ENCODE assay signal across 24 mouse cellular contexts in the genomic region with DNA sequence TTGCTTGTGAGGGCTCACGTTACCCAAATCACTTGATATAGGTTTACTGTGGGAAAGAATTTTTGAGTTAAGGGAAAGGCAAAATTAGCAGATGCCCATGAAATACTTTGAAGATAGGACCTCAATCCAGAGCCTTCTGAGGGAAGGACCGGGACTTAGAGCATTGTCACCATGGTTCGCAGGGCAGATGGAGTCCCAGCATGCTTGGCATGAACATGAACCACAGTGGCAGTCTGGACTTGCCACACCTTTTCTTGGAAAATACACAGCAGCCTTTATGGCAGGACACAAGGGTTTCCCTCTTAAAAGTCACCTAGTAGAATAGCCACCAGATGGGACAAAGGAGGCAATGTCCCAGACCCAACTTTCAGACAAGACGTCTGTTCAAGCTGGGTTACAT.
DNase-seq lines count a peak whose midpoint lies in the region; ATAC-seq and TF ChIP-seq lines count a peak whose summit lies in the region.
"Had no signal": no experiment of that assay in that cellular context is flagged by ENCODE, and none has a peak within 500 bp of the region (broad histone marks: within the 10 kb centered on the region; RNA-seq: fewer than 3 reads in every experiment).

No protein-coding gene starts in this region.

- TF ChIP-seq CTCF in hindbrain, postnatal 0 days (IDR thresholded peaks at IDR 0.05; ENCODE audit: low read depth), result no peak

- no peaks in the 10 kb centered on the region for H3K36me3 ChIP-seq in hindbrain, postnatal 0 days (ENCODE audit: insufficient read depth, low read length)
- no peaks in the 10 kb centered on the region for H3K36me3 ChIP-seq in hindbrain, embryonic 10.5 days
- H3K36me3 ChIP-seq: embryonic facial prominence, embryonic 15.5 days; forebrain, embryonic 10.5 days; G1E had no signal

- H3K4me1 ChIP-seq in hindbrain, postnatal 0 days (ENCODE audit: insufficient read depth, low read length), result peaks cover 5% of the 10 kb centered on the region; the same call in 1 of the 2 replicates
- peaks cover 10% of the 10 kb centered on the region for H3K4me1 ChIP-seq in hindbrain, embryonic 10.5 days (replicated peaks)
- H3K4me1 ChIP-seq: embryonic facial prominence, embryonic 15.5 days had no signal

- ATAC-seq in hindbrain, postnatal 0 days, result no peak
- ATAC-seq: CD4-positive, CD25-positive, alpha-beta regulatory T cell, adult 4 months; forebrain, embryonic 14.5 days; hindbrain, embryonic 16.5 days had no signal

- peak; percentile 30 for DNase-seq in hindbrain, postnatal 0 days (ENCODE audit: low spot score)
- DNase-seq in hindbrain, embryonic 10.5 days (ENCODE audit: low spot score), result no peak
- DNase-seq in cerebellum, adult 11 months, result peak; percentile 74
- DNase-seq in cerebellum, adult 8-10 months, result peak; percentile 75
- peak; percentile 86 to 94 for DNase-seq in cerebellum, postnatal 14 days
- DNase-seq in testis, postnatal 14 days (ENCODE audit: low spot score), result no peak
- DNase-seq in gastrocnemius, postnatal 25 days, result no peak
- DNase-seq in urinary bladder, postnatal 10 days (ENCODE audit: low spot score), result no peak
- DNase-seq: adrenal gland, adult 8-10 months; adrenal gland, postnatal 36 days; B cell, adult 2 months; embryo, embryonic 11 days; gastrocnemius, adult 2 months; gastrocnemius, postnatal 36 days; heart, adult 2 months; kidney, adult 11 months had no signal

- H3K27ac ChIP-seq in hindbrain, postnatal 0 days, result no peak overlapping the region
- H3K27ac ChIP-seq in hindbrain, embryonic 10.5 days, result no peak overlapping the region
- H3K27ac ChIP-seq: embryonic facial prominence, embryonic 15.5 days; forebrain, embryonic 10.5 days; gastrocnemius, adult 2 months; heart, adult 2 months had no signal

- no peak overlapping the region for H3K4me3 ChIP-seq in hindbrain, postnatal 0 days (ENCODE audit: low read length)
- H3K4me3 ChIP-seq in hindbrain, embryonic 10.5 days, result no peak overlapping the region
- H3K4me3 ChIP-seq: embryonic facial prominence, embryonic 15.5 days; erythroblast, embryonic 14.5 days; forebrain, embryonic 10.5 days; gastrocnemius, adult 2 months; heart, adult 2 months had no signal

- H3K9ac ChIP-seq in hindbrain, postnatal 0 days (replicated peaks; ENCODE audit: low read length), result no peak overlapping the region
- H3K9ac ChIP-seq: embryonic facial prominence, embryonic 15.5 days had no signal

- H3K4me2 ChIP-seq in hindbrain, postnatal 0 days (ENCODE audit: low read depth, low read length), result no peak overlapping the region
- H3K4me2 ChIP-seq: embryonic facial prominence, embryonic 15.5 days; heart, embryonic 11.5 days had no signal

- H3K9me3 ChIP-seq in hindbrain, postnatal 0 days (ENCODE audit: low read length), result no peaks in the 10 kb centered on the region
- no peaks in the 10 kb centered on the region for H3K9me3 ChIP-seq in hindbrain, embryonic 10.5 days
- H3K9me3 ChIP-seq: embryonic facial prominence, embryonic 15.5 days; forebrain, embryonic 10.5 days; G1E had no signal

- 77% methylated on average over 4 of the region's 4 CpGs for WGBS in hindbrain, postnatal 0 days
- 90% methylated on average over 4 of the region's 4 CpGs for WGBS in hindbrain, embryonic 10.5 days

- no peaks in the 10 kb centered on the region for H3K27me3 ChIP-seq in hindbrain, postnatal 0 days (ENCODE audit: insufficient read depth, low read length)
- H3K27me3 ChIP-seq in hindbrain, embryonic 10.5 days (ENCODE audit: insufficient read depth, poor library complexity, severe bottlenecking), result no peaks in the 10 kb centered on the region; the same call in 1 of the 2 replicates
- H3K27me3 ChIP-seq: embryonic facial prominence, embryonic 15.5 days had no signal

Comparison
In these comparisons a context has a peak if more than half of its experiments do, and no peak if none do; other contexts are left out.
1. DNase-seq: peak in hindbrain, postnatal 0 days (single experiment), cerebellum, adult 11 months (single experiment), cerebellum, adult 8-10 months (single experiment) and cerebellum, postnatal 14 days (2 of 2); none in hindbrain, embryonic 10.5 days (single experiment), testis, postnatal 14 days (single experiment), gastrocnemius, postnatal 25 days (single experiment) and urinary bladder, postnatal 10 days (single experiment).